Mouse (Mus musculus) brain, adult 10 weeks (tissue): ENCODE results near the gene Gm21830. TPM values are rescaled to one million over a fixed set of nuclear protein-coding genes. Genes with fewer than 3 reads are reported as not detected.

Experiments
- polyA plus RNA-seq: library from polyadenylated mRNA; stranded (reverse); fragments of 350-450 nt; fragmentation: Illumina TruSeq; extraction: RNeasy Lipid Tissue Mini Kit (QIAGEN cat#74804); gene quantifications from one replicate; pipeline ENCODE4 v1.2.3, GENCODE M21; 2015; ENCODE audit warnings: low read depth, low replicate concordance

Gm21830 gene
- not detected for polyA plus RNA-seq

GRCm38 (mm10) chr2:67413425-67413824 is at the start of gene Gm21830:
TSS of gene Gm21830 (plus strand) at chr2:67413725.

GRCm38 (mm10) chr2:67433081-67433480 is 19.6 kb downstream of the Gm21830 start, which contains the start of gene Gm26727:
TSS of gene Gm26727 (minus strand) at chr2:67433181.

GRCm38 (mm10) chr2:67445780-67446179 is 32.3 kb downstream of the Gm21830 start, which contains the start of gene Xirp2:
TSS of gene Xirp2 (plus strand) at chr2:67446002.

Other genes with a start within 250 kb of the Gm21830 start
- not detected for gene Gm26727, start 19.5 kb downstream of the Gm21830 start, polyA plus RNA-seq
- gene Xirp2, start 32.3 kb downstream of the Gm21830 start, polyA plus RNA-seq = 0.07 TPM
- 51.5 TPM for gene B3galt1, start 152.1 kb downstream of the Gm21830 start, polyA plus RNA-seq